Mouse (Mus musculus) midbrain, embryonic 15.5 days (tissue): Measurements from ENCODE around the gene AB124611. TPM values are rescaled to one million over a fixed set of nuclear protein-coding genes. Genes with fewer than 3 reads are reported as not detected.

Experiments
- ATAC-seq: fragments of 200-750 bp; cut with Nextera tagmentation; replicated peaks from 2 replicates; pipeline ENCODE4 v1.8.0; 2017; ENCODE audit warnings: moderate TSS enrichment
- H3K27ac ChIP-seq: fragments of 300-500 bp; sonication (generic); 2 replicates; pipeline ENCODE4 v1.5.1; 2015; ENCODE audit warnings: mild to moderate bottlenecking, inconsistent platforms
- H3K27me3 ChIP-seq: fragments of 300-500 bp; sonication (generic); replicated peaks from 2 replicates; pipeline ENCODE4 v1.6.1; 2015; ENCODE audit warnings: inconsistent platforms
- H3K36me3 ChIP-seq: fragments of 300-500 bp; sonication (generic); replicated peaks from 2 replicates; pipeline ENCODE4 v1.6.1; 2015; ENCODE audit warnings: inconsistent platforms
- H3K4me1 ChIP-seq: fragments of 300-500 bp; sonication (generic); 2 replicates; pipeline ENCODE4 v1.6.1; 2015; ENCODE audit warnings: inconsistent platforms
- H3K4me2 ChIP-seq: fragments of 300-500 bp; sonication (generic); 2 replicates; pipeline ENCODE4 v1.6.1; 2015; ENCODE audit warnings: inconsistent platforms, mild to moderate bottlenecking, moderate library complexity
- H3K4me3 ChIP-seq: fragments of 300-500 bp; sonication (generic); 2 replicates; pipeline ENCODE4 v1.5.1; 2015; ENCODE audit warnings: mild to moderate bottlenecking, inconsistent platforms
- H3K9ac ChIP-seq: fragments of 300-500 bp; sonication (generic); 2 replicates; pipeline ENCODE4 v1.6.1; 2015; ENCODE audit warnings: mild to moderate bottlenecking, inconsistent platforms
- H3K9me3 ChIP-seq: fragments of 300-500 bp; sonication (generic); 2 replicates; pipeline ENCODE4 v1.6.1; 2016; ENCODE audit warnings: inconsistent platforms
- WGBS: fragments of 180-500 bp; shearing (Covaris S2); methylation state at CpG from one replicate; pipeline ENCODE4 v1.1.7; 2015; ENCODE audit warnings: mixed read lengths; 5-methylcytosine and 5-hydroxymethylcytosine counted together
- polyA plus RNA-seq: library from polyadenylated mRNA; unstranded; fragments of >200 nt; fragmentation: Nextera tagmentation; extraction: Ambion mirVana; gene quantifications from 2 replicates; pipeline ENCODE4 v1.2.1, GENCODE M21; 2015

Gene AB124611
- polyA plus RNA-seq, 1 experiment from 2014 or later, result 1.9 TPM

- peaks cover 21% of the 10 kb centered on the region for H3K4me1 ChIP-seq
- ATAC-seq, result no peak
- no peaks in the 10 kb centered on the region for H3K36me3 ChIP-seq
- 91% methylated on average over 6 of the region's 6 CpGs for WGBS
- H3K9ac ChIP-seq, result no peak overlapping the region
- H3K4me2 ChIP-seq, result no peak overlapping the region
- no peak overlapping the region for H3K4me3 ChIP-seq
- H3K9me3 ChIP-seq, result no peaks in the 10 kb centered on the region
- H3K27ac ChIP-seq, result no peak overlapping the region
- no peaks in the 10 kb centered on the region for H3K27me3 ChIP-seq
Measured at GRCm38 (mm10) chr9:21553607-21554273, 27.8 kb downstream of the AB124611 start.

GRCm38 (mm10) chr9:21555198-21555742 lies 29.3 kb downstream of the AB124611 start:
- 86% methylated on average over 6 of the region's 6 CpGs for WGBS

GRCm38 (mm10) chr9:21556996-21557395 lies 31.0 kb downstream of the AB124611 start:
- no peaks in the 10 kb centered on the region for H3K27me3 ChIP-seq
- no peak for ATAC-seq
- H3K27ac ChIP-seq, result no peak overlapping the region
- no peaks in the 10 kb centered on the region for H3K36me3 ChIP-seq
- peaks cover 10% of the 10 kb centered on the region for H3K4me1 ChIP-seq
- H3K9me3 ChIP-seq, result no peaks in the 10 kb centered on the region
- no peak overlapping the region for H3K9ac ChIP-seq
- WGBS, result 90% methylated on average over 2 of the region's 2 CpGs
- H3K4me2 ChIP-seq, result no peak overlapping the region
- H3K4me3 ChIP-seq, result no peak overlapping the region

More at GRCm38 (mm10) chr9:21555198-21555742, 29.3 kb downstream of the AB124611 start:
- no peak overlapping the region for H3K27ac ChIP-seq
- no peaks in the 10 kb centered on the region for H3K36me3 ChIP-seq
- ATAC-seq, result no peak
- no peaks in the 10 kb centered on the region for H3K9me3 ChIP-seq
- no peak overlapping the region for H3K4me3 ChIP-seq
- no peaks in the 10 kb centered on the region for H3K27me3 ChIP-seq
- H3K4me1 ChIP-seq, result peaks cover 11% of the 10 kb centered on the region
- H3K9ac ChIP-seq, result no peak overlapping the region
- H3K4me2 ChIP-seq, result no peak overlapping the region

- H3K27me3 ChIP-seq, result no peaks in the 10 kb centered on the region
- ATAC-seq, result no peak
- no peak overlapping the region for H3K9ac ChIP-seq
- H3K4me2 ChIP-seq, result no peak overlapping the region
- 87% methylated on average over 2 of the region's 2 CpGs for WGBS
- no peaks in the 10 kb centered on the region for H3K36me3 ChIP-seq
- no peak overlapping the region for H3K27ac ChIP-seq
- no peak overlapping the region for H3K4me3 ChIP-seq
- H3K9me3 ChIP-seq, result no peaks in the 10 kb centered on the region
- peaks cover 10% of the 10 kb centered on the region for H3K4me1 ChIP-seq
Measured at GRCm38 (mm10) chr9:21557556-21557955, 31.6 kb downstream of the AB124611 start.

GRCm38 (mm10) chr9:21558366-21558765 lies 32.4 kb downstream of the AB124611 start:
- Histone ChIP-seq H3K9me3 (no peaks in the 10 kb centered on the region), H3K4me1 (peaks cover 10% of the 10 kb centered on the region), H3K27ac (no peak overlapping the region), H3K27me3 (no peaks in the 10 kb centered on the region), H3K4me3 (no peak overlapping the region), H3K36me3 (no peaks in the 10 kb centered on the region), H3K4me2 (no peak overlapping the region), H3K9ac (no peak overlapping the region)
- 80% methylated on average over 4 of the region's 4 CpGs for WGBS
- no peak for ATAC-seq

GRCm38 (mm10) chr9:21559151-21559550 lies 33.2 kb downstream of the AB124611 start:
- Histone ChIP-seq H3K4me3 (no peak overlapping the region), H3K27me3 (no peaks in the 10 kb centered on the region)
- WGBS, result 96% methylated on average over 3 of the region's 3 CpGs

GRCm38 (mm10) chr9:21564420-21564819 lies 38.4 kb downstream of the AB124611 start:
- 75% methylated on average over 1 of the region's 1 CpGs for WGBS
- no peak overlapping the region for H3K4me2 ChIP-seq
- peaks cover 2% of the 10 kb centered on the region; the same call in 1 of the 2 replicates for H3K36me3 ChIP-seq
- no peaks in the 10 kb centered on the region for H3K9me3 ChIP-seq
- H3K4me3 ChIP-seq, result no peak overlapping the region
- ATAC-seq, result no peak
- H3K9ac ChIP-seq, result no peak overlapping the region
- H3K27ac ChIP-seq, result no peak overlapping the region
- H3K27me3 ChIP-seq, result no peaks in the 10 kb centered on the region
- H3K4me1 ChIP-seq, result no peaks in the 10 kb centered on the region

More at GRCm38 (mm10) chr9:21559151-21559550, 33.2 kb downstream of the AB124611 start:
- ATAC-seq, result no peak
- Histone ChIP-seq H3K9ac (no peak overlapping the region), H3K4me1 (peaks cover 10% of the 10 kb centered on the region), H3K9me3 (no peaks in the 10 kb centered on the region), H3K27ac (no peak overlapping the region), H3K4me2 (no peak overlapping the region), H3K36me3 (no peaks in the 10 kb centered on the region)

DNA sequence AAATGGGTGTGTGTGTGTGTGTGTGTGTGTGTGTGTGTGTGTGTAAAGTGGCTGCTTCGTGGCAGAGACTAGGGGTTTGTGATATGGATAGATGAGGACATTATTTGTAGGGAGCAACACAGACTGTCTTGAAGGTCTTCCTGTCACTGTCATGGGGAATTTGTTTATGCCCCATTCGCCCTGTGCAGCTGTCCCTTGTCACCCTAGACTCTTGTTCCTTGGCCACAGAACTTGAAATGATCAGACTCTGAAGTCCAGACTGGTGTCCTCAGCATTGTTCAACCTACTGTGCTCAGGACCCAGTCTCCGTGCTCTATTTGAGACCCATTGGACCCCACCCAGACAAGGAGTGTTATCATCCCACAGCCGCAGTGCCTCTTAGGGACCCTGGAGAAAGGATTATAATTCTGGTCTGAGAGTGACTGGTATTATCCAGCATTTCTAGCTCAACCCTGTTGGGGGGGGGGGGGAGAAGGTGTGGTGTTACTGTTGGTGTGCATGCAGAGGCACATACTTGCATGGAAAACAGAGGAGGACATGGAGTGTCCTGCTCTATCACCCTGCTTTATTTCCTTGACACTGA lies 39.1 kb downstream of the AB124611 start:
- Histone ChIP-seq H3K4me3 (no peak overlapping the region), H3K4me2 (no peak overlapping the region), H3K9ac (no peak overlapping the region), H3K27me3 (no peaks in the 10 kb centered on the region), H3K36me3 (peaks cover 8% of the 10 kb centered on the region; the same call in 1 of the 2 replicates), H3K4me1 (no peaks in the 10 kb centered on the region), H3K27ac (no peak overlapping the region), H3K9me3 (no peaks in the 10 kb centered on the region)
- no peak for ATAC-seq
- 92% methylated on average over 4 of the region's 4 CpGs for WGBS

DNA sequence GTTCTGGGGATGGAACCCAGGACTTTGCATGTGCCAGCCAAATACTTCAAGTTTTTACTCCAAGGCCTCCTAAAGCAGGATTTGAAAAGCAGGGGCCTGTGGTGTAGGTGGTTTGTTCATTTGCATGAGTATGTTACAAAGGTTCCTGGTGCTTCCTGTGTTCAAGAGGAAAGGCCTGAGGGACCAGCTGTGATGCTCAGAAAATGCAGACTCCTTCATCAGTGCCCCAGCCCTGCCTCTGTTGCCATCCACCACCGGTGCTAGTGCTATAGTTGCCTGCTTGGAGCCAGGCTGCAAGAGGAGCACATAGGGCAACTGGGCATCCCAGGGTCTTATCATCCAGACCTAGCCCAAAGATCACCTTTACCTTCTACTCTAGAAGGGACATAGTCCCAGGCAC lies 40.6 kb downstream of the AB124611 start:
- Histone ChIP-seq H3K36me3 (peaks cover 14% of the 10 kb centered on the region; the same call in 1 of the 2 replicates), H3K4me3 (no peak overlapping the region), H3K27ac (0 out of 2 replicates have a peak overlapping the region, but pooled peaks have one; percentile 8), H3K9ac (no peak overlapping the region), H3K27me3 (no peaks in the 10 kb centered on the region), H3K9me3 (no peaks in the 10 kb centered on the region), H3K4me2 (no peak overlapping the region), H3K4me1 (no peaks in the 10 kb centered on the region)
- ATAC-seq, result no peak
- 95% methylated on average over 1 of the region's 1 CpGs for WGBS

GRCm38 (mm10) chr9:21567051-21567450 lies 41.1 kb downstream of the AB124611 start:
- no peak for ATAC-seq
- Histone ChIP-seq H3K9me3 (no peaks in the 10 kb centered on the region), H3K27me3 (no peaks in the 10 kb centered on the region), H3K27ac (0 out of 2 replicates have a peak overlapping the region, but pooled peaks have one; percentile 8), H3K36me3 (peaks cover 19% of the 10 kb centered on the region; the same call in 1 of the 2 replicates), H3K4me1 (no peaks in the 10 kb centered on the region), H3K4me2 (no peak overlapping the region), H3K9ac (no peak overlapping the region), H3K4me3 (no peak overlapping the region)
- 91% methylated on average over 2 of the region's 2 CpGs for WGBS

DNA sequence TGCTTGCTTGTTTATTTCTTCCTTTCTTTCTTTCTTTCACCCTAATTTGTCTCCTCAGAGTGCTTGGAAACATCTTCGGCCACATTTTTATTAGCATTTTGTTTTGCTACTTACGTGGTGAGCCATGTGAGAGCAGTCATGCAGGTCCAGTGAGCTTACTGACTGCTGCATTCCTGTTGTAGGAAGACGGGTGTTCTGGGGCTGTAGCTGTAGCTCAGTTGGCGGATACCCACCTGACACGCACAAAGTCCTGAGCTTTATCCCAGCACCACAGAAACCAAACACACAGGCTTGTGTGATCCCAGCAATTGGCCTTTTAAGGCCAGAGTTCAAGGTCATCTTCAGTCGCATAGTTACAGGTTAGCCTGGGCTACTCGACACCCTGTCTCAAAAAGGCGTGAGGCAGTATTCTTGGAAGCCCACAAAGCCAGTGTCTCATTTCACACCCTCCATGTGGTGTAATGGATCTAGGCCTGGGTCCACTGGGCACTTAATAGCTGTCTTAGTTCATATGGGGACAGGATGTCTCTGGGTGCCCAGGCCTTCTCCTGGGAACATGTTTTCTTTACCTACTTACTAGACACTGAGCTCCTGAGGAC lies 42.8 kb downstream of the AB124611 start:
- ATAC-seq, result no peak
- Histone ChIP-seq H3K4me2 (no peak overlapping the region), H3K4me3 (no peak overlapping the region), H3K27ac (no peak overlapping the region), H3K36me3 (peaks cover 29% of the 10 kb centered on the region), H3K9me3 (no peaks in the 10 kb centered on the region), H3K9ac (no peak overlapping the region), H3K27me3 (no peaks in the 10 kb centered on the region), H3K4me1 (no peaks in the 10 kb centered on the region)
- 93% methylated on average over 8 of the region's 8 CpGs for WGBS

DNA sequence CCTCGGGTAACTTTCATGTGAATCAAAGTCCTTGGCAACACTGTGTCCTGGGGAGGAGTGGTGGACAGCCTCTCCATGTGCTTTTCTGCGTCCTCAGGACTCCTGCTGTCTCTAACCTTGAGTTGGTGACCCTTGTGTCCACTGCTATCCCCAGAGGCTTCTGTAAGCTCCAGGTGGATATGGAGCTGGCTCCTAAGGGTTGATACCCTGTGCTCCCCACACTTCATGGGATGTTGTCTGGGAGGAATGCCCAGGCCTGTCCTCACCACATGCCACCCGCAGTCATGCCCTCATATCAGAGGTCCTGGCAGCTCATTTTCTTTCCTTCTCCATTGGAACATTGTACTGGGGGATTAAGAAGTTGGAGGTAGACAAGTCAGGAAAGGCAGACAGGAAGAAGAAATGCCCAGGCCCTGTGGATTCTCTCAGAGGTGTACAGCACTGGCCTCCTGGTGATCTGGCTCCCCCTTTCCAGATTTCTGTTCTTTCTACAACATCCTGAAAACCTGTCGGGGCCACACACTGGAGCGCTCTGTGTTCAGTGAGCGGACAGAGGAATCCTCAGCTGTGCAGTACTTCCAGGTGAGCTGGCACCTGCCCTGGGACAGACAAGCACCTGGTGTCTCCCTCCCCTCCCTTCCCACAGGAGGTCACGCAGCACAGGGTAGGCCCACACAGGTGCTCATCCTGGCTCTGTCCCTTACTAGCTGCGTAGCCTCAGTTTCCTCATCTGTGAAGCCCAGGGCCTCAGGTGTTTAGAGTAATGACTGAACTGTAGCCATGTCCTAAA lies 48.2 kb downstream of the AB124611 start:
- Histone ChIP-seq H3K9me3 (no peaks in the 10 kb centered on the region), H3K4me2 (no peak overlapping the region), H3K9ac (no peak overlapping the region), H3K27me3 (no peaks in the 10 kb centered on the region), H3K27ac (no peak overlapping the region), H3K4me1 (no peaks in the 10 kb centered on the region; the same call in 1 of the 2 replicates), H3K4me3 (no peak overlapping the region), H3K36me3 (peaks cover 60% of the 10 kb centered on the region)
- WGBS, result 97% methylated on average over 8 of the region's 8 CpGs
- ATAC-seq, result no peak
